Mouse (Mus musculus): Measurements from ENCODE around the gene Defb21. TPM values are rescaled to one million over a fixed set of nuclear protein-coding genes. Genes with fewer than 3 reads are reported as not detected.

Defb21 gene
- polyA plus RNA-seq, 1 experiment = not detected

DNA sequence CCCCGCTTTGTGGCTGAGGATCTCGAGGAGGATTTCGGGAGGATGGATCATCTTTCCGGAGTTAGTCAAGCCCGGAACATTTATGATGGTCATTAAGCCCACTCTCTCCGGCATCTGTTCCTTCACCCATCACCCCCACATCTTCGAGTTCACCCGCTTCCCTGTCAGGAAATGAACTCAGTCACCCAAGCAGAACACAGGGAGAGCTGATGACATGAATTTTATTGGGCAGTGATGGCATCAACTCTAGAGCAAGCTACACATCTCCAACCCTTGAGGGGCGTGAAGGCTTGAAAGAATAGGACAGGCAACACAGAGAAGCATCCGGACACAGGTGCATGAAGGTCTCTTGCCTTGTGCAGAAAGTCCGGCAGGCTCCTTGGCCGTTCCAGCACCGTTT lies 49.6 kb downstream of the Defb21 start:
- no peak overlapping the region for H3K4me3 ChIP-seq (replicated peaks)
- H3K36me3 ChIP-seq (replicated peaks; ENCODE audit: low read length) = no peaks in the 10 kb centered on the region
- H3K9me3 ChIP-seq = peaks cover 14% of the 10 kb centered on the region
- H3K4me1 ChIP-seq = peaks cover 15% of the 10 kb centered on the region
- no peak for TF ChIP-seq GATA1 (IDR thresholded peaks at IDR 0.05; ENCODE audit: borderline replicate concordance, low read length)
- TF ChIP-seq FLI1 (IDR thresholded peaks at IDR 0.05; ENCODE audit: low read length) = no peak
- peaks cover 79% of the 10 kb centered on the region for H3K27me3 ChIP-seq (replicated peaks)

GRCm38 (mm10) chr2:152622953-152623352 lies 50.4 kb downstream of the Defb21 start, which contains the start of gene Defb25:
TSS of gene Defb25 (minus strand) at chr2:152623053.
- Histone ChIP-seq H3K36me3 (replicated peaks; ENCODE audit: low read length) (no peaks in the 10 kb centered on the region), H3K27me3 (replicated peaks) (peaks cover 87% of the 10 kb centered on the region), H3K9me3 (peaks cover 14% of the 10 kb centered on the region), H3K4me3 (replicated peaks) (no peak within 1 kb of the TSS), H3K4me1 (peaks cover 20% of the 10 kb centered on the region)
- TF ChIP-seq FLI1 (IDR thresholded peaks at IDR 0.05; ENCODE audit: low read length) = no peak
- TF ChIP-seq GATA1 (IDR thresholded peaks at IDR 0.05; ENCODE audit: borderline replicate concordance, low read length) = no peak

Other genes starting within 250 kb of the Defb21 start
- 152 and 308 TPM in 2 replicates for gene Rbck1, start 240.1 kb upstream of the Defb21 start, polyA plus RNA-seq (2012; ENCODE audit: insufficient read depth, low replicate concordance)
- 26.3 and 95.5 TPM in 2 replicates for gene Trib3, start 228.7 kb upstream of the Defb21 start, polyA plus RNA-seq (2012; ENCODE audit: insufficient read depth, low replicate concordance)
- gene Nrsn2, start 196.1 kb upstream of the Defb21 start, polyA plus RNA-seq (2012; ENCODE audit: insufficient read depth, low replicate concordance) = 1.2 TPM in 1 of 2 replicates, not detected in the other
- 7.8 and 11.7 TPM in 2 replicates for gene Sox12, start 174.7 kb upstream of the Defb21 start, polyA plus RNA-seq (2012; ENCODE audit: insufficient read depth, low replicate concordance)
- 3.6 and 7.9 TPM in 2 replicates for gene Zcchc3, start 157.7 kb upstream of the Defb21 start, polyA plus RNA-seq (2012; ENCODE audit: insufficient read depth, low replicate concordance)
- gene 6820408C15Rik, start 157.2 kb upstream of the Defb21 start, polyA plus RNA-seq (2012; ENCODE audit: insufficient read depth, low replicate concordance) = not detected in 2 replicates
- gene Defb23, start 108.1 kb upstream of the Defb21 start, polyA plus RNA-seq (2012; ENCODE audit: insufficient read depth, low replicate concordance) = not detected in 2 replicates
- not detected in 2 replicates for gene Defb20, start 95.7 kb upstream of the Defb21 start, polyA plus RNA-seq (2012; ENCODE audit: insufficient read depth, low replicate concordance)
- not detected in 2 replicates for gene Defb22, start 82.6 kb upstream of the Defb21 start, polyA plus RNA-seq (2012; ENCODE audit: insufficient read depth, low replicate concordance)
- gene Defb26, start 61.1 kb upstream of the Defb21 start, polyA plus RNA-seq (2012; ENCODE audit: insufficient read depth, low replicate concordance) = not detected in 2 replicates
- gene Defb28, start 54.5 kb upstream of the Defb21 start, polyA plus RNA-seq (2012; ENCODE audit: insufficient read depth, low replicate concordance) = not detected in 2 replicates
- not detected in 2 replicates for gene Defb29, start 32.6 kb upstream of the Defb21 start, polyA plus RNA-seq (2012; ENCODE audit: insufficient read depth, low replicate concordance)
- not detected in 2 replicates for gene Gm17416, start 3.4 kb upstream of the Defb21 start, polyA plus RNA-seq (2012; ENCODE audit: insufficient read depth, low replicate concordance)
- gene Defb19, start 7.6 kb downstream of the Defb21 start, polyA plus RNA-seq (2012; ENCODE audit: insufficient read depth, low replicate concordance) = not detected in 2 replicates
- not detected in 2 replicates for gene Defb45, start 26.7 kb downstream of the Defb21 start, polyA plus RNA-seq (2012; ENCODE audit: insufficient read depth, low replicate concordance)
- gene Defb36, start 31.6 kb downstream of the Defb21 start, polyA plus RNA-seq (2012; ENCODE audit: insufficient read depth, low replicate concordance) = not detected in 2 replicates
- not detected in 2 replicates for gene Defb25, start 50.3 kb downstream of the Defb21 start, polyA plus RNA-seq (2012; ENCODE audit: insufficient read depth, low replicate concordance)
- not detected in 2 replicates for gene Rem1, start 54.2 kb downstream of the Defb21 start, polyA plus RNA-seq (2012; ENCODE audit: insufficient read depth, low replicate concordance)
- 88.7 and 308 TPM in 2 replicates for gene H13, start 96.7 kb downstream of the Defb21 start, polyA plus RNA-seq (2012; ENCODE audit: insufficient read depth, low replicate concordance)
- not detected in 2 replicates for gene Mcts2, start 114.3 kb downstream of the Defb21 start, polyA plus RNA-seq (2012; ENCODE audit: insufficient read depth, low replicate concordance)
- gene Id1, start 163.5 kb downstream of the Defb21 start, polyA plus RNA-seq (2012; ENCODE audit: insufficient read depth, low replicate concordance) = 9.3 and 45.9 TPM in 2 replicates
- gene Cox4i2, start 181.4 kb downstream of the Defb21 start, polyA plus RNA-seq (2012; ENCODE audit: insufficient read depth, low replicate concordance) = 2.8 TPM in 1 of 2 replicates, not detected in the other

All from megakaryocyte, embryonic 14.5 days (primary cell).